Mouse (Mus musculus) layer of hippocampus, postnatal 25 days (tissue): ENCODE data around the gene Kmt2c. TPM values are rescaled to one million over a fixed set of nuclear protein-coding genes. Genes with fewer than 3 reads are reported as not detected.
"Not testable (repeated sequence)": the region's sequence is repeated elsewhere in the genome, so short reads cannot be mapped to it uniquely, and the experiment has no call there.

Experiments
- DNase-seq, 2 experiments: peaks; one replicate each; pipeline ENCODE4 v3.0.0; 2022; ENCODE audit warnings: mixed read lengths in 2 of 2, low spot score in 1 of 2; ENCODE audit errors: extremely low spot score in 1 of 2
- total RNA-seq, 2 experiments: library from RNA; stranded (reverse); gene quantifications; 2 replicates each; pipeline ENCODE4 v1.2.3; 2021

The Kmt2c gene
- total RNA-seq, 2 experiments from 2014 or later: 68.9 to 87.2 TPM

GRCm38 (mm10) chr5:25245806-25246472, 252.6 kb downstream of the Kmt2c start:
- no peak for DNase-seq

GRCm38 (mm10) chr5:25243101-25243500, 255.5 kb downstream of the Kmt2c start:
- DNase-seq: no peak

- not testable (repeated sequence) for DNase-seq
These were observed 274.2 kb downstream of the Kmt2c start for GRCm38 (mm10) chr5:25224377-25224776.

- DNase-seq: peak; percentile 89 to 93
These were observed 275.6 kb downstream of the Kmt2c start, which contains the start of gene E130116L18Rik for GRCm38 (mm10) chr5:25222752-25223702. TSS of gene E130116L18Rik (minus strand) at chr5:25223153.

Other genes with a start within 250 kb of the Kmt2c start
- gene Cct8l1, start 17.3 kb upstream of the Kmt2c start, total RNA-seq: under 1 TPM in 1 of 2 experiments, not detected in 1; 0.19 TPM
- gene Xrcc2, start 207.0 kb upstream of the Kmt2c start, total RNA-seq: 1 to 10 TPM; 4.4 to 5.0 TPM